15 mouse cellular contexts compared by ENCODE assay signal in the genomic region with DNA sequence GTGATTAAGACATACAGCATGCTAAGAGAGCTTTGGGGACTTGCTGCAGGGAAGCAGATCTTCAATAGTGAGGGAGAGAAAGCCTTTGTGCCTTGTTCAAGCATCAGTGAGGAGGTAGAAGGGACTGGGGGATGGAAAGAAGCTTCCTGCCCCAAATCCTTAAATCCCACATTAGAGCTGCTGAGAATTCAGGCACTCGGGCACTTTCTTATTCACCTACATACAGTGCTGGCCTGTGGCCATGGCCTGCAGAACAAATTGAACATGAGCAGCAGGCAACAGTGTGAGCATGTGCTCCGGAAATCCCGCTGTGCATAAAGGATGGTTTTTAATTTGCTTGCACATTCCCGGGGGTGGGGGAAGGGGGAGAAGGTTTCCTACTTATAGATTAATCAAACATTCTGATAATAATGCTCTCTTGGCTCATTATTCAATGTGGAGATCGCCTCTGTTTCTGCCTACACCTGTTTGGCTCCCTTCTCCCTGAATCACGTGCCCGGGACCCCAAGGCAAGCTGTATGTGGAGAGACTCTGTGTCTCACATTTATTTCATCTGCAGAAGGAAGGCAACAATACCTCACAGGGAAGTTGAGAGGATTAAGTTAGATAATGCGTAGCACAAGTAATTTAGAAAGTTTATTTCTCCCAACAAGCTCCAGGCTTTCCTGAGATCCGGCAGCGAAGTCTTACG.
DNase-seq lines count a peak whose midpoint lies in the region; ATAC-seq lines count a peak whose summit lies in the region.
"Had no signal": no experiment of that assay in that cellular context is flagged by ENCODE, and none has a peak within 500 bp of the region (broad histone marks: within the 10 kb centered on the region; RNA-seq: fewer than 3 reads in every experiment).

No protein-coding gene starts in this region.

- no peak for DNase-seq in hindbrain, embryonic 10.5 days (ENCODE audit: low spot score)
- DNase-seq in hindbrain, embryonic 11.5 days (ENCODE audit: low spot score), result no peak
- DNase-seq in cerebellum, adult 18-20 months, result peak; percentile 27 to 45
- DNase-seq in layer of hippocampus, postnatal 25 days (ENCODE audit: extremely low spot score in 1 of 2, low spot score in 1 of 2), result no peak
- DNase-seq in left cerebral cortex, adult 9 months (ENCODE audit: low spot score in 2 of 2), result no peak
- DNase-seq in kidney, adult 9 months, result no peak
- DNase-seq: kidney, postnatal 14 days; liver; lung, embryonic 14.5 days; thymus, adult 18-20 months had no signal

- 85% methylated on average over 11 of the region's 11 CpGs for WGBS in hindbrain, embryonic 10.5 days
- 85% methylated on average over 11 of the region's 11 CpGs for WGBS in hindbrain, embryonic 11.5 days
- 47% methylated on average over 11 of the region's 11 CpGs for WGBS in forebrain, embryonic 16.5 days
- 45% methylated on average over 11 of the region's 11 CpGs for WGBS in midbrain, embryonic 16.5 days

- no peak overlapping the region for H3K4me2 ChIP-seq in hindbrain, embryonic 11.5 days (replicated peaks; ENCODE audit: low read depth, low read length)
- no peak overlapping the region for H3K4me2 ChIP-seq in forebrain, embryonic 16.5 days (ENCODE audit: low read length)
- no peak overlapping the region for H3K4me2 ChIP-seq in midbrain, embryonic 16.5 days (ENCODE audit: low read length)
- H3K4me2 ChIP-seq: heart, embryonic 12.5 days; lung, embryonic 14.5 days had no signal

- no peaks in the 10 kb centered on the region for H3K27me3 ChIP-seq in hindbrain, embryonic 10.5 days (ENCODE audit: insufficient read depth, poor library complexity, severe bottlenecking)
- H3K27me3 ChIP-seq in hindbrain, embryonic 11.5 days (ENCODE audit: control insufficient read depth, insufficient read depth, low read length), result no peaks in the 10 kb centered on the region
- H3K27me3 ChIP-seq in forebrain, embryonic 16.5 days (replicated peaks; ENCODE audit: control insufficient read depth, insufficient read depth, low read length), result no peaks in the 10 kb centered on the region
- H3K27me3 ChIP-seq in midbrain, embryonic 16.5 days (ENCODE audit: control insufficient read depth, insufficient read depth, low read depth, low read length), result no peaks in the 10 kb centered on the region
- H3K27me3 ChIP-seq: heart, embryonic 12.5 days had no signal

- H3K9ac ChIP-seq in hindbrain, embryonic 11.5 days (ENCODE audit: low read depth, low read length), result no peak overlapping the region
- H3K9ac ChIP-seq in forebrain, embryonic 16.5 days (replicated peaks; ENCODE audit: low read depth, low read length), result 0 out of 2 replicates have a peak overlapping the region, but pooled peaks have one; percentile 1
- H3K9ac ChIP-seq in midbrain, embryonic 16.5 days (ENCODE audit: low read depth, low read length), result 0 out of 2 replicates have a peak overlapping the region, but pooled peaks have one; percentile 12
- H3K9ac ChIP-seq: heart, embryonic 12.5 days; lung, embryonic 14.5 days had no signal

- H3K4me3 ChIP-seq in hindbrain, embryonic 10.5 days, result no peak overlapping the region
- H3K4me3 ChIP-seq in hindbrain, embryonic 11.5 days (ENCODE audit: low read depth, low read length), result no peak overlapping the region
- H3K4me3 ChIP-seq in forebrain, embryonic 16.5 days (replicated peaks; ENCODE audit: low read length), result no peak overlapping the region
- no peak overlapping the region for H3K4me3 ChIP-seq in midbrain, embryonic 16.5 days (ENCODE audit: low read depth, low read length)
- H3K4me3 ChIP-seq: erythroblast, embryonic 14.5 days; heart, embryonic 12.5 days had no signal

- no peaks in the 10 kb centered on the region for H3K36me3 ChIP-seq in hindbrain, embryonic 10.5 days
- no peaks in the 10 kb centered on the region for H3K36me3 ChIP-seq in hindbrain, embryonic 11.5 days (ENCODE audit: control insufficient read depth, insufficient read depth, low read length)
- H3K36me3 ChIP-seq in forebrain, embryonic 16.5 days (ENCODE audit: control insufficient read depth, insufficient read depth), result no peaks in the 10 kb centered on the region
- no peaks in the 10 kb centered on the region for H3K36me3 ChIP-seq in midbrain, embryonic 16.5 days (ENCODE audit: control insufficient read depth, insufficient read depth, low read length)
- H3K36me3 ChIP-seq: G1E; heart, embryonic 12.5 days had no signal

- no peak for ATAC-seq in hindbrain, embryonic 11.5 days (ENCODE audit: low FRiP score)
- peak; percentile 47 for ATAC-seq in forebrain, embryonic 16.5 days
- ATAC-seq in midbrain, embryonic 16.5 days, result peak; percentile 72

- 0 out of 2 replicates have a peak overlapping the region, but pooled peaks have one; percentile 16 for H3K27ac ChIP-seq in hindbrain, embryonic 10.5 days
- H3K27ac ChIP-seq in hindbrain, embryonic 11.5 days (ENCODE audit: low read depth, low read length), result no peak overlapping the region
- H3K27ac ChIP-seq in forebrain, embryonic 16.5 days (ENCODE audit: low read length), result no peak overlapping the region
- no peak overlapping the region for H3K27ac ChIP-seq in midbrain, embryonic 16.5 days (ENCODE audit: low read length)

- peaks cover 23% of the 10 kb centered on the region for H3K4me1 ChIP-seq in hindbrain, embryonic 10.5 days (replicated peaks)
- no peaks in the 10 kb centered on the region for H3K4me1 ChIP-seq in hindbrain, embryonic 11.5 days (replicated peaks; ENCODE audit: control insufficient read depth, insufficient read depth, low read length)
- H3K4me1 ChIP-seq in forebrain, embryonic 16.5 days (replicated peaks; ENCODE audit: control insufficient read depth, insufficient read depth, low read length), result peaks cover 7% of the 10 kb centered on the region
- peaks cover 14% of the 10 kb centered on the region for H3K4me1 ChIP-seq in midbrain, embryonic 16.5 days (ENCODE audit: control insufficient read depth, insufficient read depth, low read length)

- no peaks in the 10 kb centered on the region for H3K9me3 ChIP-seq in hindbrain, embryonic 10.5 days
- H3K9me3 ChIP-seq in hindbrain, embryonic 11.5 days (ENCODE audit: control insufficient read depth, low read length), result no peaks in the 10 kb centered on the region
- no peaks in the 10 kb centered on the region for H3K9me3 ChIP-seq in forebrain, embryonic 16.5 days (ENCODE audit: control insufficient read depth, low read length)
- no peaks in the 10 kb centered on the region for H3K9me3 ChIP-seq in midbrain, embryonic 16.5 days (replicated peaks; ENCODE audit: control insufficient read depth, low read length, poor library complexity, severe bottlenecking)
- H3K9me3 ChIP-seq: heart, embryonic 12.5 days had no signal

Comparison
In these comparisons a context has a peak if more than half of its experiments do, and no peak if none do; other contexts are left out.
1. DNase-seq: peak in cerebellum, adult 18-20 months (2 of 2); none in hindbrain, embryonic 10.5 days (single experiment), hindbrain, embryonic 11.5 days (single experiment), layer of hippocampus, postnatal 25 days (0 of 2), left cerebral cortex, adult 9 months (0 of 2) and kidney, adult 9 months (single experiment).